Mouse (Mus musculus) testis, postnatal 14 days (tissue): ENCODE measurements around the gene Pdgfb.

Experiments used
- DNase-seq: peaks from one replicate; pipeline ENCODE4 v3.0.0; 2021; ENCODE audit warnings: low spot score

The Pdgfb gene

DNA sequence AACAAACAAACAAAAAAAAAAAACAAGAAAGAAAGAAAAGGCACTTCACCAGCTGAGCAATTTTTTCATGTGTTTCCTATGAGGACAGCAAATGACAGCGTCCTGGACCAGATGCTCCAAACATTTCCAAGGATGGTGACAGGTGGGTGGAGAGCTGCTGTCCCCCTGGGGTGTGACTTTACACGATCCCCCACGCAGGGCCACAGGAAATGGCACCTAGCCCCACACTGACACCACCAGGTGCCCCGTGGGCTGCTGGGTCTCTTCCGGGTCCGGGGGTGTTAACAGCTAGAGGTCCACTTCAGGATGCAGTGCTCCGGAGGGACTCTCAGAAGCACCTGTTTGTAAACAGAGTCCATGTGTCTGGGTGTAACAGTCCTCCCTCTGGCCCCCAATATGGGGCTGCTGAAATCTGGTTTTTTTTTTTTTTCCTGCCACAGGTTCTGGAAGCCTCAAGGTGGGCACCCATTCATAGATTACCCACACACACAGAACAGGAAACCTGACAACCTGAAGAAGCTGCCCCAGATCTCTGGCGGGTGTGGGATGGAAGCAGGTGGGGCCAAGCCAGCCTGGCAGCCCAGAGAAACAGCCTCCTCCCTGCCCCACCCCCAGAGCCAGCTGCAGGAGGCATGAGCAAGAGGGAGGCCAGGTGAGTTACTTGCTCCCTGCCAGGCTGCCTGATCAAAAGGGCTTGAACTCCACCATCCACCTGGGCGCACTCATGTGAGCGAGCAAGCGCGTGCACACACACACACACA is 5.2 kb downstream of the Pdgfb start:
- no peak for DNase-seq

- DNase-seq, result no peak
Measured at GRCm38 (mm10) chr15:80008461-80008860, 6.3 kb downstream of the Pdgfb start.

DNA sequence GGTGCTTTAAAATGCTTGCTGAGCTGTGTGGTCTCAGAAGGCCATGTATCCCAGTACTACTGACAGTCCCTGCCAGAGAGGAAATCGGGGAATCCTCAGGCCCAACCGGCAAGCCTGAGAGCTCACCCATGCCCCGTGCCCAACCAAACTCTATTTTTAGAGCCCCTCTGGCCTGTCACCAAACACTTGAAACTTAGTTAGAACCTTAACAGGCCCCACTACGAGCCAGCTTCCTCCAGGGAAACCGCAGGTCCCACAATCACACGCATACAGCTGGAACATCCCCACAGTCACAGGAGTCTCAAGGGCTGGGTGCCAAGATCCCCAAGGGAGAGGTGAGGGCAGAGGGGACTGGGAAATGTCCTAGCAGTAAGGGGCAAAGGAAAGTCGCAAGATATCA is 8.6 kb downstream of the Pdgfb start:
- no peak for DNase-seq

DNA sequence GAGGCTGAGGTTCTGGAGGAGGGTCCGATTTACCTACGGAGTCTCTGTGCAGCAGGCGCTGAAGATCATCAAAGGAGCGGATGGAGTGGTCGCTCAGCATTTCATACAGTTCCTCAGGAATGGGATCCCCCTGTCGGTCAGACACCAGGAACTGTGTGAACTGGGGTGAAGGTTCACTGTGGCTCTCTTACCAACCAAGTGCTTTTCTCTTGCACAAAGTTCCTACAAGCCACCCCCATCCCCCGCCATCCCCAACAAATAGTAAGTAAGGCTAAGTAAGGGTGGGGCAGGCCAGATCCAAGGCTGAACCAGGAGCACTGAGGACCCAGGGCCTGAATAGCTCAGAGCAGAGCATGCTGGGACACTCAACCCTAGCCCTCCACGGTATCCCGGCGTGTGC is 9.3 kb downstream of the Pdgfb start:
- DNase-seq, result no peak

- no peak for DNase-seq
Measured at GRCm38 (mm10) chr15:80004644-80005340, 10.0 kb downstream of the Pdgfb start.

GRCm38 (mm10) chr15:80003581-80003980 is 11.2 kb downstream of the Pdgfb start:
- no peak for DNase-seq

DNA sequence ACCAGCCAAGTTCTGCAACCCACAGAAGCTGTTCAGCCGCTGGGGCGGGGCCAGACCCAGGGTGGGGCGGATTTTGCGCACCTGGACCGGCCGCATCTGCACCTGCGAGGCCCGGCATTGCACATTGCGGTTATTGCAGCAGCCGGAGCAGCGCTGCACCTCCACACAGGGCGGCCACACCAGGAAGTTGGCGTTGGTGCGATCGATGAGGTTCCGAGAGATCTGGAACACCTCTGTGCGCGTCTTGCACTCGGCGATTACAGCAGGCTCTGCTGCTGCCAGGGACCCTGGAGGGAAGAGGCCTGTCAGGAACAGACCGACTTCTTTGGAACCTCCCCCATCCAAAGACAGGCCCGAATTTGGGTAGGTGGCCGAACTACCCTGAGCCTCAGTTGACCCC is 13.2 kb downstream of the Pdgfb start:
- DNase-seq, result no peak

- DNase-seq, result no peak
Measured at GRCm38 (mm10) chr15:80000694-80001093, 14.1 kb downstream of the Pdgfb start.

DNA sequence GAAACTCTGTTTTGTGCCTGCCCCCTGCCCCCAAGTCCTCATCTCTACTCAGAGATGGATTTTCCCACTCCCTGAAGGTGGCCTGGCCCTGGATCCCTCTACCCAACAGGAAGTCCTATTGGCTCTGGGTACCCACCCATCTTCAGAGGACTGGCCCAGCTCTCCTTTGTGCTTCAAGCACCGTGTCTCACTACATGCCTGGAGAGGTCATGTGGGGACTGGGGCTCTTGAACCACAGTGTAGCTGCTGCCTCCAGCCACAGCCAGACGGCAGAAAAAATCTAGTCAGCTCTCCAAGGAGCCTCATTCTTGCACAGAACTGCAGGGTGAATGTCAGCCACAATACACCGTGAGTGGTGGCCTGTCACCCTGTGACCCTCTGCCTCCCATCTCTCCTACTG is 16.8 kb downstream of the Pdgfb start:
- DNase-seq, result no peak

GRCm38 (mm10) chr15:79996781-79997180 is 18.0 kb downstream of the Pdgfb start:
- DNase-seq, result no peak

- no peak for DNase-seq
Measured at GRCm38 (mm10) chr15:79995552-79995951, 19.2 kb downstream of the Pdgfb start.

DNA sequence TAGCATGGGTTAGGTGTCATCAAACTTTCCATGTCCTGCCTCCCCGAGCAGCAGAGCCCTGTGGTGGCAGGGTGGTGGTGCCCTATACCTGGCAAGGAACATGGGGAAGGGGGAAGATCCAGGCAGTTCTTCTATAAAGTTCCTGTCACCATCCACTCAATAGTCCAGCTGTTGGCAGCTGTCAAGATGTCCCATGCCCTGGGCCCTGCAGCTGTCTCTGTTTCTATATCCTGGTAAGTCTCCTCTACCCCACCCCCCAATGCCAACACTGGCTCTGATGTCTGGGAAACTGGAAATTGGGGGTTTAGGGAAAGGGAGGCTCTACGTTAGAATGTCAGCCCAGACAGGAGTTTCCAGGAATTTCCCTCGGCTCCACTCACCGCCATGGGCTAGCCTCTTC is 20.2 kb downstream of the Pdgfb start:
- no peak for DNase-seq

GRCm38 (mm10) chr15:79986182-79986581 is 28.6 kb downstream of the Pdgfb start:
- no peak for DNase-seq

DNA sequence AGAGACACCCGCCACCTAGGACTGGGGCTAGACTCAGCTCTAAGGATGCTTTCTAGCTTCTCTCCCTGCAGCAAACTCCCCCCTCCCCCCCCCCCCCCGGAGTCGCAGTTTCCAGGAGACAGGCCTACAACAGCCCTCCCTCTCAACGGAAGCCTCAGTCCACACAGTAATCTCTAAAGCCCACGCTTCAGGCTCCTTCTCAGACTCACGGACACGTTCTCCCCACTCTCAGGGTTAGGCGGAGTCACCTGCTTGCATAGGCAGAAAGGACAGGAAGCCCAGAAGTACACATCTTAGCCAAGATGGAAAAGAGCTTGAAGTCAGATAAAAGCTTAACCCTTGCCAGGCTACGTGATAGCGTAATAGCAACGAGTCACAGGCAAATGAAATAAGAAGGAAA is 29.3 kb downstream of the Pdgfb start:
- no peak for DNase-seq

DNA sequence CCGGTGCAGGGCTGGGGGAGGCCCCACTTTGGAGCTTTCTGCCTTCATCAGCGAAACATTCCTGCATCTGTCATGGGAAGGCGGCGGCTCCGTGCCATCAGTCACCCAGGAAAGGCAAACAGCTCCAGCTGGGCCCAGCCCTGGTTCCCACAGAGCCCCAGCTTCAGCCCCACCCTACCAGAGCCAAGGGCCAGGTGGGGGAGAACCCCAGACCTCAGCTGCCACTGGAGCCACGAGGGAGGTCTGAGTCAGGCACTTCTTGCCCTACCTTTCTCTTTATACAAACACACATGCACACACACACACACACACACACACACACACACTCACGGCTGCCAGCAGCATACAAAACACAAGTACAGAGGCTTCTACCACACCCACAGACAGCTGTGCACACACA is 30.6 kb downstream of the Pdgfb start:
- DNase-seq, result no peak

DNA sequence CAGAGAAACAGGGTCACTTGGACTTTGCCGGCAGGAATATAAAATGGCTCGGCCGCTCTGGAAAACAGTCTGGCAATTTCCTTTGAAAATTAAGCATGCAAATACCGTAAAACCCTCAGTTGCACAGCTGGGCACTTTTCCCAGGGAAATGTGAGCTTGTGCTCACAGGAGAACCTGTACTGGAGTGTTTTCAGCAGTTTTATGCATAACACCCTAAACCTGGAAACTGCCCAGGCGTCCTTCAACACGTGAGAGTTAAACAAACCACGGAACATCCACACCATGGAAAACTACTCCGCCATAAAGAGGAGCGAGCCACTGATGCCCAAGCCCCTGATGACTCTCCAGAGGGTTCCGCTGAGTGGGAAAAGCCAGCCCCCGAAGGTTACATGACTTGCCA is 34.1 kb downstream of the Pdgfb start:
- DNase-seq, result no peak

GRCm38 (mm10) chr15:79972186-79972585 is 42.6 kb downstream of the Pdgfb start:
- DNase-seq, result no peak

GRCm38 (mm10) chr15:79970940-79971339 is 43.8 kb downstream of the Pdgfb start, which contains the start of gene Cbx7:
Cbx7 (minus strand) TSS chr15:79971119.
- DNase-seq, result no peak

- no peak for DNase-seq
Measured at GRCm38 (mm10) chr15:79970491-79970890, 44.3 kb downstream of the Pdgfb start.

GRCm38 (mm10) chr15:79967346-79967745 is 47.4 kb downstream of the Pdgfb start:
- no peak for DNase-seq

DNA sequence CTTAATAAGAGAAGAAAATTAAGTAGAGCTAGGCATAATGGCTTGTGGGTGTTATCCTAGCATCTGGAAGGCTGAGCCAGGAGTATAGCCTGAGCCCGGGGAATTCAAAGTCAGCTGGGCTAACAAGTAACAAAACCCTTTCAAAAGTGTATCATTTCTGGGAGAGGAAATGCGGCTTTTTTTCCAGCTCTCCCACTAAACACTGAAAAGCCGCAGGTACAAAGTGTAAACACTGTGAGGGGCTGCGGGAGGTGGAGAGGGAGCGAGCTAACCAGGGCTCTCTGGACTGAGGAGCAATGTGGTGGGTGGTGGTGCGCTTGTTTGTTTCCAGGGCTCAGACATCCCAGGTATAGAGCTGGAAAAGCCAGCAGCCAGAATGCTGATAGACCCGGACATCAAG is 50.4 kb downstream of the Pdgfb start:
- DNase-seq, result peak; percentile 74

GRCm38 (mm10) chr15:79962661-79963060 is 52.1 kb downstream of the Pdgfb start:
- DNase-seq, result no peak

DNA sequence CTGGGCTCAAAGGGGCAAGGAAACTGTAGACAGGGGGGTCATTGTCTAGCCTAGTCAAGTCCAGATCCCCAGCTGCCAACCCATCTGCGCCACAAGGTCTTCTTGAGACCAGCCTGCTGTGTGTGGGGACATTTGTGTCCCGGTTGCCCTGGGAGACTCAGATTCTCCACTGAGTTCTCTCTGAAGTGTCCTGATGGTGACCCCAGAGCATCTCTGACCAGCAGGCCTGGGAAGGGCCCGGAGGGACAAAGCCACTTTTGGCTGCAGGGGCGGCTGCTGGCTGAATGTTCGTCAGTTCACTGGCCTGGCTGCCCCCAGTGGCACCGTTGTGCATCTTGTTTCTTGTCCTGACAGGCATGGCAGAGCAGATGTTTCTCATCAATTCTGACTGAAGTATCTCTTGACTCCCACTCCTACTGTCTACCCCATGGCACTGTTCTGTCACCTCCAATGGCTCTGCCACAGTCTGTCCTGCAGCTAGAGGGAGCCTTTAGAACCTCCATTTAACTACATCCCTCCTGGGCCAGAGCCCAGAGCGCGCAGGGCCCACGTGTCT is 53.3 kb downstream of the Pdgfb start:
- DNase-seq, result no peak
